Mouse (Mus musculus): ENCODE measurements around the gene Rpl36-ps4. TPM values are rescaled to one million over a fixed set of nuclear protein-coding genes. Genes with fewer than 3 reads are reported as not detected.
"Not testable (repeated sequence)": the region's sequence is repeated elsewhere in the genome, so short reads cannot be mapped to it uniquely, and the experiment has no call there.

Gene Rpl36-ps4
- polyA plus RNA-seq, 1 experiment from 2014 or later = not detected

DNA sequence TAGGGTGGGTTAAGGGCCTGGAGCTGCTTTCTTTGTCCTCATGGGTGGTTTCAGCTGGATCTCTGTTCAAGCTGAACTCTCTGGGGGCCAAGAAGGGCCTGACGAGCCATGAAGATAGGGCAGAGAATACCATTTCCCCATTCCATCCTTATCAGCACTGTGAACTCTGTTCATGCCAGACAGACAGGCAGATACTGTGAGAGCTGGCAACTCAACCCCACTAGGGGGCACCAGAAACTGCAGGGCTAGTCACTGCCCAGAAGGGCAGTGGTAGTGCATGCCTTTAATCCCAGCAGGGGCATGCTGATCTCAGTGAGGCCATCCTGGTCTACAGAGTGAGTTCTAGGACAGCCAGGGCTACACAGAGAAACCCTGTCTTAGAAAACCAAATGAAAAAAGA, 38.2 kb upstream of the Rpl36-ps4 start:
- no peaks in the 10 kb centered on the region for H3K36me3 ChIP-seq
- WGBS = 70% methylated on average over 1 of the region's 1 CpGs
- no peaks in the 10 kb centered on the region for H3K9me3 ChIP-seq
- no peak for ATAC-seq (ENCODE audit: low FRiP score, low read depth)
- no peak overlapping the region for H3K4me2 ChIP-seq (replicated peaks)
- peaks cover 21% of the 10 kb centered on the region for H3K4me1 ChIP-seq
- no peak overlapping the region for H3K9ac ChIP-seq
- no peak overlapping the region for H3K27ac ChIP-seq
- no peak overlapping the region for H3K4me3 ChIP-seq
- no peaks in the 10 kb centered on the region for H3K27me3 ChIP-seq (replicated peaks)

DNA sequence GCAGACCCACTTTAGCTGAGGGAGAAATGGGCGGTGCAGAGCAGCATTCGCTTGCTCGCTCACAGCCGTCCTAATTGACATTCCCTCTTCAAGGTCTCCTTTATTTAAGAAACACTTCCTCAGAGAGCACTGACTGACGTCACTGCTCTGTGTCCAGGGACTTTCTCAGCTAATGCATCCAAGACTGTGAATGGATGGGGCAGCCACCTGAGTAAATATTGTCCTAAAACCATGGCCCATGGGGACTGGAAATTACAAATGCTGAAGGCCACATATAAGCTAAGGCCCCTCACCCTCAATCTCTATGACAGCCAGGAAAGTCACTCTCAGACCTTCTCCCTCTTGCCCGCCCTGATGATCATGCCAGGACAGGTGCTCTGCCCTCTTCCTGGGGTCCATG, 23.6 kb upstream of the Rpl36-ps4 start:
- Histone ChIP-seq H3K4me1 (no peaks in the 10 kb centered on the region), H3K4me3 (no peak overlapping the region), H3K9ac (no peak overlapping the region), H3K9me3 (no peaks in the 10 kb centered on the region), H3K27ac (no peak overlapping the region), H3K27me3 (replicated peaks) (no peaks in the 10 kb centered on the region), H3K4me2 (replicated peaks) (no peak overlapping the region), H3K36me3 (no peaks in the 10 kb centered on the region)
- 61% methylated on average over 6 of the region's 6 CpGs for WGBS
- ATAC-seq (ENCODE audit: low FRiP score, low read depth) = no peak

DNA sequence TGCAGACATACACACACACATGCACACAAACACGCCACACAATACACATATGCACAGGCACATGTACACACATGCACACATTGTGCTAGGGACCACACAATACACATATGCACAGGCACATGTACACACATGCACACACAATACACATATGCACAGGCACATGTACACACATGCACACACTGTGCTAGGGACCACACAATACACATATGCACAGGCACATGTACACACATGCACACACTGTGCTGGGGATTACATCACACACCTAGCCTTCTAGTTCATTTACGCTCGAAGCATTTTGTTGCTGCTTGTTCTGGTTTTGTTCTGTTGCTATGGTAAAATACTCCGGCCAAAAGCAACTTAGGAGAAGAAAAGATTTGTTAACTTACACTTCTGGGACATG, 20.1 kb upstream of the Rpl36-ps4 start:
- ATAC-seq (ENCODE audit: low FRiP score, low read depth) = no peak
- H3K4me1 ChIP-seq = no peaks in the 10 kb centered on the region

DNA sequence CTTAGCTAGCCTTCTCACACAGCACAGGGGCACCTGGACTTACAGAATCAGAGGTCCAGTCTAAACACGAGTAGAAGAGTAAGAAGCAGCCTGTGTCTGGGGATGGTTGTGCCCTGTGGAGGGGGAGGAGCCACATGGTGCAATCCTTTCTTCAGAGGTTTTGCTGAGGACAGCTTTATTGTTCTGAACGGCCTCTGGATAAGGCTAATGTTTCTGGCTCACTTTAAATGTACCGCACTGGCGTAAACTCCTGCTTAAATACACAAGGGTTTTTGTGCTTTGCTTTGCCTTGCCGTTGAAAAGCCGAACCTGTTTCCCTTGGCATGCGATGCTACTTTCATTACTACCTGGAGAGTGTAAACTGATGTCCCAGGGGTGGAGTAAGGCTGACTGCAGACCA, 19.6 kb upstream of the Rpl36-ps4 start:
- Histone ChIP-seq H3K27me3 (replicated peaks) (no peaks in the 10 kb centered on the region), H3K4me3 (no peak overlapping the region), H3K9ac (no peak overlapping the region), H3K9me3 (no peaks in the 10 kb centered on the region), H3K4me1 (no peaks in the 10 kb centered on the region), H3K27ac (no peak overlapping the region), H3K36me3 (no peaks in the 10 kb centered on the region), H3K4me2 (replicated peaks) (no peak overlapping the region)
- 26% methylated on average over 7 of the region's 7 CpGs for WGBS
- ATAC-seq (ENCODE audit: low FRiP score, low read depth) = no peak

More for the DNA sequence above, 20.1 kb upstream of the Rpl36-ps4 start:
- no peaks in the 10 kb centered on the region for H3K36me3 ChIP-seq
- no peak overlapping the region for H3K9ac ChIP-seq
- H3K27me3 ChIP-seq (replicated peaks) = no peaks in the 10 kb centered on the region
- no peaks in the 10 kb centered on the region for H3K9me3 ChIP-seq
- no peak overlapping the region for H3K27ac ChIP-seq
- 72% methylated on average over 4 of the region's 4 CpGs for WGBS
- no peak overlapping the region for H3K4me2 ChIP-seq (replicated peaks)
- H3K4me3 ChIP-seq = no peak overlapping the region

DNA sequence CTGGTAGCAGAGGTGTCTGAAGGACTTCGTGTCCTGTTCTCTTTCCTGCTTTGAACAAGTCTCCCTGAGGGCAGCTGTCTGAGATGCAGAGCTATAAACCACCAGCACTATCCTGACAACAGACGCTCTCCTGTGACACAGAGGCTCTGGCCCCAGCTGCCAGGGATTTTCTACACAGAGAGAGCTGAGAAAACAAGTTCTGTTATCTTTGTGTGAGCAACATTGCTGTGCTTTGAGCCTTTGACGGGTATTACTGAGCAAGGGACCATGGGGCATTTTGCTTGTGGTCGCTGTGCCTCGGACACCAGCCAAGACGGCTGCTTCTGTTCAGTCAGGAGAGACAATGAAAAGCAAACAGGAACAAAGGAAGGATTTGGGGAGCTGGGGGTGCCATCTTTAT, 17.6 kb upstream of the Rpl36-ps4 start:
- WGBS = 34% methylated on average over 6 of the region's 6 CpGs
- peak; percentile 50; the same call in 1 of the 2 replicates for ATAC-seq (ENCODE audit: low FRiP score, low read depth)
- Histone ChIP-seq H3K36me3 (no peaks in the 10 kb centered on the region), H3K9ac (no peak overlapping the region), H3K27ac (no peak overlapping the region), H3K27me3 (replicated peaks) (no peaks in the 10 kb centered on the region), H3K4me1 (no peaks in the 10 kb centered on the region), H3K4me3 (no peak overlapping the region), H3K9me3 (no peaks in the 10 kb centered on the region), H3K4me2 (replicated peaks) (no peak overlapping the region)

DNA sequence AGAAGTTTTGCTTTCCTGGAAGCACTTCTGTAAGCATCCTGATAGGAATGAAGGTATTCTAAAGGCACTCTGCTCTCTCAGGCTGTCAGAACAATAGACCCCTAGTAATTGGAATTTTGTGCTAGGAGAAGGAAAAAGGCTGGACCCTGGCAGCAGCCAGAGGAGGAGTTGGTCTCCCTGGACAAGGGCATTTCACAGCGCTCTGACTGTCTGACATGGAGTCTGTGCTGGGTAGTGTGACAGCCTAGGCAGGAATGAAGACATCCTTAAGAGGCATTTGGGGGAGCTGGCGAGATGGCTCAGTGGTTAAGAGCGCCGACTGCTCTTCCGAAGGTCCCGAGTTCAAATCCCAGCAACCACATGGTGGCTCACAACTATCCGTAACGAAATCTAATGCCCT, 17.1 kb upstream of the Rpl36-ps4 start:
- WGBS = 95% methylated on average over 8 of the region's 8 CpGs
- Histone ChIP-seq H3K4me3 (no peak overlapping the region), H3K36me3 (no peaks in the 10 kb centered on the region), H3K9me3 (no peaks in the 10 kb centered on the region), H3K9ac (no peak overlapping the region), H3K4me2 (replicated peaks) (no peak overlapping the region), H3K27ac (no peak overlapping the region), H3K27me3 (replicated peaks) (no peaks in the 10 kb centered on the region), H3K4me1 (no peaks in the 10 kb centered on the region)
- 0 out of 2 replicates have a peak, but pooled peaks have one; percentile 29 for ATAC-seq (ENCODE audit: low FRiP score, low read depth)

DNA sequence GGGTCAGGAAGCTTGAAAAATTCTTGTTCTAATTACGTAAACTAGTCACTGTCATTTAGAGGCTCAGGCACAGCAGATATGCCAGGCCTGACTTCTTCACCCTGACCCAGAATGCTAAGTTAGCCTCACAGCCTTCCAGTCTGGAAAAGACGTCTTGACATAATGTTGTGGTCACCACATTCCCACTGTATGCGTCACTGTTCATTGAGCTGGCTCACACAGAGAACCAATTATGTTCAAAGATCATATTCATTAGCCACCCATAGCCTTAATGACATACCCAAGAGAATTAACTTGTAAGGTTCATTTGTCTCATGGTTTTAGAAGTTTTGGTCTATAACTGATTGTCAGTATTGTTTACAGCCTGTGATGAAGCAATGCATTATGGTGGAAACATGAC, 5.4 kb upstream of the Rpl36-ps4 start:
- H3K27me3 ChIP-seq (replicated peaks) = no peaks in the 10 kb centered on the region
- WGBS = 82% methylated on average over 3 of the region's 3 CpGs
- no peak overlapping the region for H3K4me2 ChIP-seq (replicated peaks)
- no peak overlapping the region for H3K27ac ChIP-seq
- ATAC-seq (ENCODE audit: low FRiP score, low read depth) = no peak
- H3K9ac ChIP-seq = no peak overlapping the region
- no peak overlapping the region for H3K4me3 ChIP-seq
- no peaks in the 10 kb centered on the region for H3K36me3 ChIP-seq
- H3K4me1 ChIP-seq = no peaks in the 10 kb centered on the region
- H3K9me3 ChIP-seq = 0 out of 2 replicates have a peak, but pooled peaks cover 12% of the 10 kb centered on the region

DNA sequence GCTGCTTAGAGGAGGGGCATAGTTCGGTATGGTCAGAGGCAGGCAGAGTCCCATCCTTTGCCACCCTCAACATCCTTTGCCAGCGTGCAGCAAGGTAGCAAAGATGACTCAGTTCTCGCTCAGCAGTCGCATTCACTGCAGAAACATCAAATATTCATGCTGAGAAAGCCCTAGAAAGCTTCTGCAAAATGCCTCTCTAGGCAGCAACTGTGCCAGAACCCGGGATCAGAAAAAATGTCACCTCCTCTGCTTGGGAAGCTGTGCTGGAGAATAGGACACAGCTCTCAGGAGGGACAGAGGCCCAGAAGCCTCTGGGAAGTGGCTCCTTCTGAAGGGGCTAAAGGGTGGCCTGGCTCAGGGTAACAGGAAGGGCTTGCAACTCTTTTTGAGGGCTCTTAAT, 2.7 kb upstream of the Rpl36-ps4 start:
- 86% methylated on average over 5 of the region's 5 CpGs for WGBS
- no peak overlapping the region for H3K4me2 ChIP-seq (replicated peaks)
- H3K27ac ChIP-seq = no peak overlapping the region

DNA sequence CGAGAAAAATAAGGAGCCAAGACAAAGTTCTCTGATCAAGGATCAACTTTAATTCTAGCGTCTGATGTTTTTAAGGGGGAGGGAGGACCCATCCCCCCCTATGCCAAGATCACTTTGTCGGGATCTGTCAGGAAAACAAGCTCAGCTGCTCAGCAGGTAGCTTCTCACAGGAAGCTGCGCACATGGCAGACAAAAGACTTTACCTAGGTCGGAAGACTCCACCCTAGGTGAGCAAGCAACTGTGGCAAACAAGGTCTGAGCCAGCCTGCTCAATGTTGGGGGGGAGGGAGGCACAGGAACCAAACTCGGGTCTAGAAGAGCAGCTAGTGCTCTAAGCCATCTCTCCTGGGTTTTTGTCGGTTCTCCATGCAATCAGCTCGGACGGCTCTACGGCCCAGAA, 13.5 kb downstream of the Rpl36-ps4 start:
- H3K4me2 ChIP-seq (replicated peaks) = no peak overlapping the region
- H3K4me1 ChIP-seq = no peaks in the 10 kb centered on the region
- no peak for ATAC-seq (ENCODE audit: low FRiP score, low read depth)
- 84% methylated on average over 10 of the region's 10 CpGs for WGBS
- no peak overlapping the region for H3K4me3 ChIP-seq
- H3K36me3 ChIP-seq = no peaks in the 10 kb centered on the region
- no peak overlapping the region for H3K27ac ChIP-seq
- no peak overlapping the region for H3K9ac ChIP-seq
- H3K9me3 ChIP-seq = no peaks in the 10 kb centered on the region
- H3K27me3 ChIP-seq (replicated peaks) = no peaks in the 10 kb centered on the region

More for the DNA sequence above, 2.7 kb upstream of the Rpl36-ps4 start:
- Histone ChIP-seq H3K9ac (no peak overlapping the region), H3K4me1 (no peaks in the 10 kb centered on the region), H3K4me3 (no peak overlapping the region), H3K36me3 (no peaks in the 10 kb centered on the region), H3K9me3 (no peaks in the 10 kb centered on the region), H3K27me3 (replicated peaks) (no peaks in the 10 kb centered on the region)
- ATAC-seq (ENCODE audit: low FRiP score, low read depth) = no peak

DNA sequence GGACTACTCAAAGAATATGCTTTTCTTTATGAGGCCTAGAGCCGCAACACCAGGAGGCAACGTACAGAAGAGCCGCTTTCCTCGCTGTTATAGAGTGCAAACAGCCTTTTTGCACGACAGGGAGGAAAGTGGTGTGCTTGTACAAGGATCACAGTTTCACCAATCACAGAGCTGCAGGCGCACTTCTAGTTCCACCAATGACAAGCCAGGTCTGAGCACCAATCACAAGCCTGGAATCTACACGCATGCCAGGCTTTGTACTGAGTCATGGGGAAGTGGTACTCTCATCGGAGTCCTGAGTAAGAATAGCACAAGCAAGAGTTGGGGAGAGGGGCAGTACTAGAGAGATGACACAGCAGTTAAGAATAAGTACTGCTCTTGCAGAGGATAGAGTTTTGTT, 14.0 kb downstream of the Rpl36-ps4 start:
- ATAC-seq (ENCODE audit: low FRiP score, low read depth) = no peak
- H3K36me3 ChIP-seq = no peaks in the 10 kb centered on the region
- no peaks in the 10 kb centered on the region for H3K4me1 ChIP-seq
- no peak overlapping the region for H3K9ac ChIP-seq
- WGBS = 91% methylated on average over 8 of the region's 8 CpGs
- H3K9me3 ChIP-seq = no peaks in the 10 kb centered on the region
- no peak overlapping the region for H3K4me3 ChIP-seq
- H3K27ac ChIP-seq = no peak overlapping the region
- no peaks in the 10 kb centered on the region for H3K27me3 ChIP-seq (replicated peaks)
- H3K4me2 ChIP-seq (replicated peaks) = no peak overlapping the region

DNA sequence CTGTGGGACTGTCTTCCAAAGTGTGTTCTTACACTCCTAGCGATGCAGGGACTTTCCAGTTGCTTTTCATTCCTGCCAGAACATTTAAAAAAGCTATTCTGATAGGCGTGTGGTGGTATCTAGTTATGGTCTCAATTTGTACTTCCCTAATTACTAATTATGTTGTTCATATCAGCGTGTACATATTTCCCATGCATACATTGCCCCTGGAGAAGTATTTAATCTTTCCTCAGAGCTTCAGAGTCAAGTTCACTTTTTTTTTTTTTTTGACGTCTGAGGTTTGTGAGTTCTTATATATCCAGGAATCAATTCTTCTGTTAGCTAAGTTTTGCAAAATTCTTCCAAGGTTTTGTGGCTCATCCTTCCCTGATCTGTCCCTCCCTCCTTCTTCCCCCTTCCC, 15.4 kb downstream of the Rpl36-ps4 start:
- H3K27ac ChIP-seq = no peak overlapping the region
- no peak overlapping the region for H3K4me2 ChIP-seq (replicated peaks)
- H3K4me1 ChIP-seq = no peaks in the 10 kb centered on the region
- H3K4me3 ChIP-seq = no peak overlapping the region
- H3K9me3 ChIP-seq = no peaks in the 10 kb centered on the region
- no peak overlapping the region for H3K9ac ChIP-seq
- no peaks in the 10 kb centered on the region for H3K27me3 ChIP-seq (replicated peaks)
- ATAC-seq (ENCODE audit: low FRiP score, low read depth) = no peak
- WGBS = 89% methylated on average over 4 of the region's 4 CpGs
- H3K36me3 ChIP-seq = no peaks in the 10 kb centered on the region

DNA sequence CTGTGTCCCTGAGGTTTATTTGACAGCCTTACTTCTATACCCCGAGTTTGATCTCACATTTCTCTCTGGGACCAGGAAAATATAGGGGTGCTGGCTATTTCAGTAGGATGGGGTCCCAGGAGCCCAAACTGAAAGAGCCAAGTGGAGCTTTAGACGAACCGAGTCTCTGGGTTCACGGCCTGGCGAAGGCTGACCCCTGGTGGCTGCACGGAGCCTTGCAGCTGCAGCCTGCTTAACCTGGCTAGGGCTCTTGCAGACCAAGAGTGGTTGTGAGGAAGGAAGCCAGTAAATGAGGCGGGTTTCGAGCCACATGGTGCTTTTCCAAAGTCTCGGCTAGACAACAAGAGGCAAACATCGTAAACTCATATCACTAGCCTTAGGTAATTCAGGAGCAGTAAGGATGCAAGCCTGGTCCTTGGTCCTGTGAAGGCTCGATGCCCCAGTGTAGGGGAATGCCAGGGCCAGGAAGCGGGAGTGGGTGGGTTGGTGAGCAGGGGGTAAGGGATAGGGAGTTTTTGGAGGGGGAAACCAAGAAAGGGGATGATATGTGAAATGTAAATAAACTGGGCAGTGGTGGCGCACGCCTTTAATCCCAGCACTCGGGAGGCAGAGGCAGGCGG, 28.3 kb downstream of the Rpl36-ps4 start:
- no peak overlapping the region for H3K4me2 ChIP-seq (replicated peaks)
- no peaks in the 10 kb centered on the region for H3K27me3 ChIP-seq (replicated peaks)
- 40% methylated on average over 16 of the region's 16 CpGs for WGBS
- no peaks in the 10 kb centered on the region for H3K4me1 ChIP-seq
- H3K36me3 ChIP-seq = no peaks in the 10 kb centered on the region
- no peaks in the 10 kb centered on the region for H3K9me3 ChIP-seq
- H3K9ac ChIP-seq = no peak overlapping the region
- peak; percentile 48; the same call in 1 of the 2 replicates for ATAC-seq (ENCODE audit: low FRiP score, low read depth)
- H3K27ac ChIP-seq = no peak overlapping the region
- H3K4me3 ChIP-seq = no peak overlapping the region

DNA sequence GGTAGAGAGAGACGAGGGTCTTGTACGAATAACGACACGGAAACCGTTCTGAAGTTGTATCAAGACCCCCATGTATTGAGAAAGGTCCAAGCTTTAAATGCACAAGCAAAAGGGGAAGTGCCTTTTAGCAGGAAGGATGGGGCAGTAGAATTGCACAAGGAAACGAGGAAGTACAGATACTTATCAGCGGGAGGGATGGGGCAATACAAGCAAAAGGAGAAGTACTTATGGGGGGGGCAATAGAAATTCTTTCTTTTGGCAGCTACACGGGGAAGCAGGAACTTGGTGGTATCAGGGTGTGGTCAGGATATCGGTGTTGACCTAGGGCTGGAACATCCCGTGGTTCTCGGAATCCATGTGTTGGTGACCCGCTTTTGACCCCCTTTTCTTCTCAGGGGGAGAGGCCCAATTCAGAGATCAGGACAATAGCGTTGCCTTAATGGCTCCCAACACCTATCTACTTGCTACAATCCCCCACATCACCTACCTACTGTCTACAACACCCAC, 33.9 kb downstream of the Rpl36-ps4 start:
- not testable (repeated sequence) for H3K4me3 ChIP-seq; H3K9me3 ChIP-seq; H3K4me2 ChIP-seq (replicated peaks); H3K4me1 ChIP-seq; H3K9ac ChIP-seq; ATAC-seq (ENCODE audit: low FRiP score, low read depth); H3K27ac ChIP-seq; H3K27me3 ChIP-seq (replicated peaks); H3K36me3 ChIP-seq
- 91% methylated on average over 13 of the region's 13 CpGs for WGBS

Measured in neural tube, embryonic 12.5 days (tissue).